Mouse (Mus musculus) T-helper 1 cell (primary cell): ENCODE measurements around the gene Mtus2.

Experiments
- in situ Hi-C: fragments of 300-600 bp; cut with MboI, MseI; formaldehyde crosslinking; loops from one replicate; pipeline ENCODE4 v1.15.1; 2025; ENCODE audit warnings: high pct_unique_total_duplicates

Mtus2 gene

GRCm38 (mm10) chr5:148027985-148028384 lies 70.9 kb downstream of the Mtus2 start:
- in situ Hi-C loops = no loop called here

GRCm38 (mm10) chr5:148041661-148042060 lies 84.5 kb downstream of the Mtus2 start:
- in situ Hi-C loops = no loop called here

GRCm38 (mm10) chr5:148048200-148048599 lies 91.1 kb downstream of the Mtus2 start:
- in situ Hi-C loops = no loop called here

- in situ Hi-C loops = no loop called here
Measured at GRCm38 (mm10) chr5:148049304-148049703, 92.2 kb downstream of the Mtus2 start.

GRCm38 (mm10) chr5:148052846-148053608 lies 95.9 kb downstream of the Mtus2 start:
- in situ Hi-C loops = no loop called here

- in situ Hi-C loops = no loop called here
Measured at GRCm38 (mm10) chr5:148053609-148053990, 96.5 kb downstream of the Mtus2 start.

- in situ Hi-C loops = no loop called here
Measured at GRCm38 (mm10) chr5:148056831-148057230, 99.7 kb downstream of the Mtus2 start.

- in situ Hi-C loops = no loop called here
Measured at GRCm38 (mm10) chr5:148057433-148057832, 100.3 kb downstream of the Mtus2 start.

- in situ Hi-C loops = no loop called here
Measured at GRCm38 (mm10) chr5:148059339-148059738, 102.2 kb downstream of the Mtus2 start.

GRCm38 (mm10) chr5:148061869-148062268 lies 104.7 kb downstream of the Mtus2 start:
- in situ Hi-C loops = no loop called here

- in situ Hi-C loops = no loop called here
Measured at GRCm38 (mm10) chr5:148063745-148064144, 106.6 kb downstream of the Mtus2 start.

- in situ Hi-C loops = no loop called here
Measured at GRCm38 (mm10) chr5:148065251-148065650, 108.1 kb downstream of the Mtus2 start.

- in situ Hi-C loops = no loop called here
Measured at GRCm38 (mm10) chr5:148069909-148070308, 112.8 kb downstream of the Mtus2 start.

GRCm38 (mm10) chr5:148071800-148072199 lies 114.7 kb downstream of the Mtus2 start:
- in situ Hi-C loops = no loop called here

GRCm38 (mm10) chr5:148073461-148073860 lies 116.3 kb downstream of the Mtus2 start:
- in situ Hi-C loops = no loop called here

GRCm38 (mm10) chr5:148079732-148080131 lies 122.6 kb downstream of the Mtus2 start:
- in situ Hi-C loops = no loop called here

GRCm38 (mm10) chr5:148083541-148083940 lies 126.4 kb downstream of the Mtus2 start:
- in situ Hi-C loops = no loop called here

GRCm38 (mm10) chr5:148084766-148085165 lies 127.6 kb downstream of the Mtus2 start:
- in situ Hi-C loops = no loop called here

GRCm38 (mm10) chr5:148087796-148088195 lies 130.7 kb downstream of the Mtus2 start:
- in situ Hi-C loops = no loop called here

- in situ Hi-C loops = no loop called here
Measured at GRCm38 (mm10) chr5:148090191-148090821, 133.2 kb downstream of the Mtus2 start.

GRCm38 (mm10) chr5:148094640-148095039 lies 137.5 kb downstream of the Mtus2 start:
- in situ Hi-C loops = no loop called here

GRCm38 (mm10) chr5:148099356-148099755 lies 142.2 kb downstream of the Mtus2 start:
- in situ Hi-C loops = no loop called here

GRCm38 (mm10) chr5:148107324-148107723 lies 150.2 kb downstream of the Mtus2 start:
- in situ Hi-C loops = no loop called here
